Mouse (Mus musculus) thymus, postnatal 10 days (tissue): ENCODE results near the gene Msi2.

Source experiments
- DNase-seq, 2 experiments: peaks; one replicate each; pipeline ENCODE4 v3.0.0; 2021; ENCODE audit warnings: low spot score in 2 of 2

The Msi2 gene

GRCm38 (mm10) chr11:88541666-88542639, 176.4 kb downstream of the Msi2 start:
- DNase-seq, result no peak

GRCm38 (mm10) chr11:88539637-88540478, 178.5 kb downstream of the Msi2 start:
- DNase-seq, result no peak

GRCm38 (mm10) chr11:88538710-88539340, 179.5 kb downstream of the Msi2 start:
- DNase-seq, result no peak

GRCm38 (mm10) chr11:88537344-88537743, 181.0 kb downstream of the Msi2 start:
- DNase-seq, result no peak

GRCm38 (mm10) chr11:88536861-88537260, 181.5 kb downstream of the Msi2 start:
- no peak for DNase-seq

GRCm38 (mm10) chr11:88534331-88534929, 183.9 kb downstream of the Msi2 start:
- no peak for DNase-seq

- DNase-seq, result no peak
These were observed 186.3 kb downstream of the Msi2 start for GRCm38 (mm10) chr11:88532016-88532415.

- no peak for DNase-seq
These were observed 188.3 kb downstream of the Msi2 start for GRCm38 (mm10) chr11:88530032-88530431.

- no peak for DNase-seq
These were observed 189.7 kb downstream of the Msi2 start for GRCm38 (mm10) chr11:88528522-88529101.

GRCm38 (mm10) chr11:88526711-88527110, 191.6 kb downstream of the Msi2 start:
- DNase-seq, result no peak

GRCm38 (mm10) chr11:88524790-88525575, 193.3 kb downstream of the Msi2 start:
- no peak for DNase-seq

- no peak for DNase-seq
These were observed 193.9 kb downstream of the Msi2 start for GRCm38 (mm10) chr11:88524437-88524789.

- no peak for DNase-seq
These were observed 194.4 kb downstream of the Msi2 start for GRCm38 (mm10) chr11:88523921-88524320.

GRCm38 (mm10) chr11:88523511-88523910, 194.8 kb downstream of the Msi2 start:
- no peak for DNase-seq

GRCm38 (mm10) chr11:88522114-88522513, 196.2 kb downstream of the Msi2 start:
- no peak for DNase-seq

GRCm38 (mm10) chr11:88520951-88521730, 197.2 kb downstream of the Msi2 start:
- DNase-seq, result no peak

- no peak for DNase-seq
These were observed 200.0 kb downstream of the Msi2 start for GRCm38 (mm10) chr11:88518361-88518760.

GRCm38 (mm10) chr11:88516596-88517485, 201.5 kb downstream of the Msi2 start:
- DNase-seq, result no peak
